Mouse (Mus musculus): ENCODE measurements around the gene H2-DMb1. TPM values are rescaled to one million over a fixed set of nuclear protein-coding genes. Genes with fewer than 3 reads are reported as not detected.

H2-DMb1 gene
- polyA plus RNA-seq, 1 experiment from 2014 or later = not detected

- 1% methylated on average over 46 of the region's 67 CpGs for WGBS
- Histone ChIP-seq H3K4me3 (peak overlapping the region; percentile 82), H3K36me3 (peaks cover 53% of the 10 kb centered on the region), H3K4me1 (replicated peaks) (peaks cover 40% of the 10 kb centered on the region), H3K9ac (peak overlapping the region; percentile 90), H3K4me2 (peak overlapping the region; percentile 100), H3K27me3 (no peaks in the 10 kb centered on the region), H3K27ac (replicated peaks) (peak overlapping the region; percentile 100), H3K9me3 (no peaks in the 10 kb centered on the region)
- ATAC-seq (ENCODE audit: low read depth) = no peak
These were observed 34.6 kb upstream of the H2-DMb1 start for GRCm38 (mm10) chr17:34118113-34118872.

DNA sequence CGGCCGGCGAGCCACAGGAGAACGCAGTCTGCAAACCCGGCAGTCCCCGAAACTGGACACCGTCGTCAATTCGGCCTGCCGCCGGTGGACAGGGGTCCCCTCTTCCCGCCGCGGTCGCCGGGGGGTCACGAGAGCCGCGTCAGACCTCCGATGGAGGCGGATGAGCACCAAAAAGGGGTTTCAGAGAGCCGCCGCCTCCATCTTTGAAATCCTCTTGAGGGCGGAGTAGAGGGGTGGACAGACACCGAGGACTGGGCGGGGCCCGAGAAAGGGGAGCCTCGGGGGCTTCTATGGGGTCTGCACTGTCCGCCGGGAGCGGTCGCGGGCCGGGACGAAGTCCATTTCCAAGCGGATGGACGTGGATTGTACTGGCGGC lies 34.0 kb upstream of the H2-DMb1 start:
- peak overlapping the region; percentile 82 for H3K4me3 ChIP-seq
- H3K27ac ChIP-seq (replicated peaks) = peak overlapping the region; percentile 100
- H3K27me3 ChIP-seq = no peaks in the 10 kb centered on the region
- peaks cover 47% of the 10 kb centered on the region for H3K36me3 ChIP-seq
- ATAC-seq (ENCODE audit: low read depth) = no peak
- peaks cover 46% of the 10 kb centered on the region for H3K4me1 ChIP-seq (replicated peaks)
- H3K9me3 ChIP-seq = no peaks in the 10 kb centered on the region
- peak overlapping the region; percentile 100 for H3K4me2 ChIP-seq
- peak overlapping the region; percentile 90 for H3K9ac ChIP-seq
- under 1% methylated on average over 38 of the region's 38 CpGs for WGBS

GRCm38 (mm10) chr17:34119249-34120179 lies 33.4 kb upstream of the H2-DMb1 start, which contains the start of gene H2-DMa:
Gene H2-DMa, plus strand, starts transcription at chr17:34119541.
- peak within 1 kb of the TSS; percentile 99 for H3K9ac ChIP-seq
- peak; percentile 69 for ATAC-seq (ENCODE audit: low read depth)
- peaks cover 41% of the 10 kb centered on the region for H3K36me3 ChIP-seq
- H3K4me3 ChIP-seq = peak within 1 kb of the TSS; percentile 82
- under 1% methylated on average over 94 of the region's 96 CpGs for WGBS
- no peaks in the 10 kb centered on the region for H3K9me3 ChIP-seq
- H3K4me1 ChIP-seq (replicated peaks) = peaks cover 48% of the 10 kb centered on the region
- H3K27ac ChIP-seq (replicated peaks) = peak within 1 kb of the TSS; percentile 100
- H3K4me2 ChIP-seq = peak within 1 kb of the TSS; percentile 100
- no peaks in the 10 kb centered on the region for H3K27me3 ChIP-seq

- under 1% methylated on average over 41 of the region's 42 CpGs for WGBS
- H3K27ac ChIP-seq (replicated peaks) = peak overlapping the region; percentile 100
- H3K36me3 ChIP-seq = peaks cover 33% of the 10 kb centered on the region
- peak overlapping the region; percentile 100 for H3K4me2 ChIP-seq
- peak; percentile 3 for ATAC-seq (ENCODE audit: low read depth)
- H3K9ac ChIP-seq = peak overlapping the region; percentile 99
- H3K9me3 ChIP-seq = no peaks in the 10 kb centered on the region
- peaks cover 48% of the 10 kb centered on the region for H3K4me1 ChIP-seq (replicated peaks)
- no peaks in the 10 kb centered on the region for H3K27me3 ChIP-seq
- H3K4me3 ChIP-seq = peak overlapping the region; percentile 82
These were observed 32.6 kb upstream of the H2-DMb1 start for GRCm38 (mm10) chr17:34120180-34120723.

- Histone ChIP-seq H3K9me3 (no peaks in the 10 kb centered on the region), H3K36me3 (peaks cover 28% of the 10 kb centered on the region), H3K4me3 (peak overlapping the region; percentile 82), H3K4me1 (replicated peaks) (peaks cover 43% of the 10 kb centered on the region), H3K4me2 (peak overlapping the region; percentile 100), H3K27me3 (no peaks in the 10 kb centered on the region), H3K9ac (peak overlapping the region; percentile 99), H3K27ac (replicated peaks) (peak overlapping the region; percentile 100)
- peak; percentile 10 for ATAC-seq (ENCODE audit: low read depth)
- under 1% methylated on average over 29 of the region's 31 CpGs for WGBS
These were observed 32.1 kb upstream of the H2-DMb1 start for GRCm38 (mm10) chr17:34120814-34121171.

DNA sequence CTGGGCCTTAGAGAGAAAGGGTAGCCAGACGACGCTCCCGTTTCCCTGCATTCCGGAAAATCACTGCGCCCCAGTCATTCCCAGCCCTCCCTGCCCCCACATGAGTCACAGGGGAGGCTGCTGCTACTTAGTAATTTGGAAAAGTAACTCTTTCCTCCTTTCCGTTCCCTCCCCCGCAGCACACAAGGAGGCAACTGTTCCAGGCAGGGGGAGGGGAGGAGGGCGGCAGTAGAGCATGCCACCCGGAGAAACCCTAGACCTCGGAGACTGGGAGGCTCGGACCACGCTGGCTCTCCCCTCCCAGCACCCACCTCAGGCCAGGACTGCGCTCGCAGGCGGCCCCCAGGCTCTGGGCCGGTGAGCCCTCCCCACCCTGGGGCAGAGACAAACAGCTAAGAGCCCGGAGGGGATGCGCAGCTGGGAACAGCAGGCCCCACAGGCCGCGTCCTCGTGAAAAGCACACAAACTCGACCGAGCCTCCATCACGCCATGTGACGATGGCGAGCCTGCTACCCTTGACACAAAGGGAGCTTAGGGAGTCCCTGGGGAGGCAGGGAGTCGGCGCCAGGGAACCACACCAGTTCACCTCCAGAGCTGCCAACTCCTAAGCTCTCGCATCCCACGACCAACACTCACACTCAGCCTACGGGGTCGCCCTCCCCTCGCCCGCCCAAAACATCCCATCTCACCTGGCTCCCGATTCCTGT lies 31.5 kb upstream of the H2-DMb1 start:
- peak; percentile 24 for ATAC-seq (ENCODE audit: low read depth)
- peaks cover 40% of the 10 kb centered on the region for H3K4me1 ChIP-seq (replicated peaks)
- WGBS = under 1% methylated on average over 32 of the region's 35 CpGs
- H3K9me3 ChIP-seq = no peaks in the 10 kb centered on the region
- H3K9ac ChIP-seq = peak overlapping the region; percentile 99
- no peaks in the 10 kb centered on the region for H3K27me3 ChIP-seq
- H3K27ac ChIP-seq (replicated peaks) = peak overlapping the region; percentile 100
- H3K4me2 ChIP-seq = peak overlapping the region; percentile 100
- H3K4me3 ChIP-seq = peak overlapping the region; percentile 82
- H3K36me3 ChIP-seq = peaks cover 24% of the 10 kb centered on the region

GRCm38 (mm10) chr17:34121879-34122187 lies 31.0 kb upstream of the H2-DMb1 start:
- Histone ChIP-seq H3K4me1 (replicated peaks) (peaks cover 40% of the 10 kb centered on the region), H3K9me3 (no peaks in the 10 kb centered on the region), H3K27ac (replicated peaks) (peak overlapping the region; percentile 100), H3K9ac (peak overlapping the region; percentile 99), H3K36me3 (peaks cover 19% of the 10 kb centered on the region), H3K4me3 (peak overlapping the region; percentile 82), H3K4me2 (peak overlapping the region; percentile 100), H3K27me3 (no peaks in the 10 kb centered on the region)
- 2% methylated on average over 7 of the region's 10 CpGs for WGBS
- ATAC-seq (ENCODE audit: low read depth) = peak; percentile 23

GRCm38 (mm10) chr17:34122188-34122984 lies 30.5 kb upstream of the H2-DMb1 start, which contains the start of gene Brd2:
Gene Brd2, minus strand, starts transcription at chr17:34122634.
- under 1% methylated on average over 74 of the region's 75 CpGs for WGBS
- Histone ChIP-seq H3K4me1 (replicated peaks) (peaks cover 40% of the 10 kb centered on the region), H3K36me3 (peaks cover 14% of the 10 kb centered on the region), H3K4me3 (peak within 1 kb of the TSS; percentile 82), H3K27me3 (no peaks in the 10 kb centered on the region), H3K9me3 (no peaks in the 10 kb centered on the region), H3K27ac (replicated peaks) (peak within 1 kb of the TSS; percentile 100), H3K4me2 (peak within 1 kb of the TSS; percentile 100), H3K9ac (peak within 1 kb of the TSS; percentile 99)
- peak; percentile 38 for ATAC-seq (ENCODE audit: low read depth)

DNA sequence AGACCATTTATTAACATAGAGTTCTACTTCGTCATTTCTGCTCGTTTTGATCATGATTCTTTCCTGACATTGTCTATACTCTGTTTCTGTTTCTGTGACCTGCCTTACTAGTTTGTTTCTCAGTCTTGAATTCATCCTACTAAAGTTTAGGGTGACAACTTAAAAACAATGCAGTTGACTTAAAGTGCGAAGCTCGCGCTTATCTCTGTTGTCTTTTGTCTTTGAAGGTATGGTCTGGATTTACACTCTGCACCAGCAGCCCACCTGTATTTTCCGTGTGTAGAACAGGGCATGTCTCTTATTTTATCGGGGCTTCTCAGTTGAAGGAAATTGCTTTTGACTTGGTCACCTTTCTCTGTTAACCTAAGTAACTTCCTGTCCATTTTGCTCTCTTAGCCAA lies 29.8 kb upstream of the H2-DMb1 start:
- H3K9ac ChIP-seq = peak overlapping the region; percentile 99
- peak overlapping the region; percentile 100 for H3K4me2 ChIP-seq
- peaks cover 9% of the 10 kb centered on the region for H3K36me3 ChIP-seq
- no peaks in the 10 kb centered on the region for H3K9me3 ChIP-seq
- peak overlapping the region; percentile 100 for H3K27ac ChIP-seq (replicated peaks)
- H3K4me3 ChIP-seq = peak overlapping the region; percentile 82
- peaks cover 41% of the 10 kb centered on the region for H3K4me1 ChIP-seq (replicated peaks)
- no peak for ATAC-seq (ENCODE audit: low read depth)
- H3K27me3 ChIP-seq = no peaks in the 10 kb centered on the region
- WGBS = 4% methylated on average over 7 of the region's 7 CpGs

- Histone ChIP-seq H3K4me3 (peak overlapping the region; percentile 82), H3K27me3 (no peaks in the 10 kb centered on the region), H3K9me3 (no peaks in the 10 kb centered on the region), H3K27ac (replicated peaks) (peak overlapping the region; percentile 100), H3K36me3 (peaks cover 5% of the 10 kb centered on the region), H3K9ac (peak overlapping the region; percentile 99), H3K4me1 (replicated peaks) (peaks cover 45% of the 10 kb centered on the region), H3K4me2 (peak overlapping the region; percentile 100)
- 5% methylated on average over 2 of the region's 2 CpGs for WGBS
- no peak for ATAC-seq (ENCODE audit: low read depth)
These were observed 29.4 kb upstream of the H2-DMb1 start for GRCm38 (mm10) chr17:34123518-34123917.

GRCm38 (mm10) chr17:34124649-34125048 lies 28.2 kb upstream of the H2-DMb1 start:
- WGBS = 92% methylated on average over 6 of the region's 6 CpGs
- no peaks in the 10 kb centered on the region; the same call in 1 of the 2 replicates for H3K27me3 ChIP-seq
- H3K9me3 ChIP-seq = no peaks in the 10 kb centered on the region
- H3K36me3 ChIP-seq = no peaks in the 10 kb centered on the region
- H3K9ac ChIP-seq = no peak overlapping the region
- no peak overlapping the region for H3K4me3 ChIP-seq
- peak overlapping the region; percentile 100 for H3K4me2 ChIP-seq
- no peak for ATAC-seq (ENCODE audit: low read depth)
- no peak overlapping the region for H3K27ac ChIP-seq (replicated peaks)
- H3K4me1 ChIP-seq (replicated peaks) = peaks cover 56% of the 10 kb centered on the region
